Mouse (Mus musculus): ENCODE data around the gene Phf7. TPM values are rescaled to one million over a fixed set of nuclear protein-coding genes. Genes with fewer than 3 reads are reported as not detected.

The Phf7 gene
- polyA plus RNA-seq, 1 experiment = 4.5 TPM

DNA sequence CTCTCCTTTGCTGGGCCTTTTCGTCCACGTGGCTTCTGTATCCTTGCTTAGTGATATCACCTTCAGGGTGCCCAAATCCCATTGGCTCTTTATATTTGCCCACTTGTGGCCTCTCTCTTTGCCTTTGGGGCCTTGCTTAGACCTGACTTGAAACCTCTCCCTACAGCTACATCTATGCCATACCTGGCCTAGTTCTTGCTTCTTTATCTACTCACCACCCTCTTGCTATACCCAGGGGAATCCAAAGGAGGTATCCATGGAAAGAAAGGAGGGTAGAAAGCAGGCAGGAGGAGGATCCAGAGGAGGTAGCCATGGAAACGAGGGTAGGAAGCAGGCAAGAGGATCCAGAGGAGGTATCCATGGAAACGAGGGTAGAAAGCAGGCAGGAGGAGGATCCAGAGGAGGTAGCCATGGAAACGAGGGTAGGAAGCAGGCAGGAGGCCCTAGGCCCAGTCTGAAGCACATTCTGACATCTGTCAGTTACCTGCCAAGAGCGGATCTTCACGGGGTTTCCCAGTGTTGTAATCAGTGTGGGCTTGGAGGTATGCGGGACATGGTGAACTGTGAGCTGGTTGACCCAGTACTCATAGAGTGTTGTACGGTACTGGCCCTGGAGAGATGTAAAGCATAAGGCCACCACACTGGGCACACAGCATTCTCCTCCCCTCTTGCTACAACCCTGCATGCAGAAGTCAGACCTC, 17.3 kb upstream of the Phf7 start:
- no peak overlapping the region for H3ac ChIP-seq (ENCODE audit: control insufficient read depth, insufficient read length, low read depth)
- TF ChIP-seq MAX (IDR thresholded peaks at IDR 0.05) (no peak), MYOG (IDR thresholded peaks at IDR 0.05; ENCODE audit: control insufficient read depth, extremely low read depth, insufficient read length) (no peak), USF1 (IDR thresholded peaks at IDR 0.05; ENCODE audit: low read depth) (no peak), CEBPB (IDR thresholded peaks at IDR 0.05; ENCODE audit: low read depth) (no peak), MYOD1 (IDR thresholded peaks at IDR 0.05; ENCODE audit: control insufficient read depth, insufficient read length, low read depth) (no peak), FOSL1 (IDR thresholded peaks at IDR 0.05; ENCODE audit: insufficient read depth, low read length, poor library complexity, severe bottlenecking) (no peak), CTCF (IDR thresholded peaks at IDR 0.05; ENCODE audit: control insufficient read depth, insufficient read depth, insufficient read length) (no peak)
- H3K79me2 ChIP-seq (ENCODE audit: control insufficient read depth, insufficient read depth) = no peaks in the 10 kb centered on the region
- peaks cover 26% of the 10 kb centered on the region for H3K27me3 ChIP-seq (ENCODE audit: control insufficient read depth, insufficient read depth, insufficient read length)
- no peak overlapping the region for H3K4me3 ChIP-seq (ENCODE audit: insufficient read depth, poor library complexity, severe bottlenecking)
- H3K79me3 ChIP-seq (ENCODE audit: low read depth) = no peaks in the 10 kb centered on the region
- H3K36me3 ChIP-seq (ENCODE audit: control insufficient read depth, insufficient read depth) = no peaks in the 10 kb centered on the region

DNA sequence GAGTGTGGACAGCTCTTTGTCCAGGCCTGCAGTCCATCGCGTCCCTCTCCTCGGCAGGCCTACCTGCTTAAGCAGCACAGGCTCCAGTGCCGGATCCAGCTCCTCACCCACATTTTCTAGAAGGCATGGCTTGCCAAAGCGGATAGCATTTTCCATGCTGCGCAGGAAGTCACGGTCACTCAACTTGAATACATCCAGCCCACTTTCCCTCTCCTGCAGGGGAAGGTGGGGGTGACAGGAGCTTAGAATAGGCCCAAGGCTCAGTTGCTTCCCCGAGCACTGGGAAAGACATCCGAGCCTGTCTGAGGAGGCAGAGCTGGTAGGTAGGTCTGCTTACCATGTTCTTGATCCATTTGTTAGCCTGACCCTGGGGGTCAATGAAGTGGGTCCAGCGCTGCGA, 16.5 kb upstream of the Phf7 start:
- H3K4me3 ChIP-seq (ENCODE audit: insufficient read depth, poor library complexity, severe bottlenecking) = no peak overlapping the region
- no peaks in the 10 kb centered on the region for H3K36me3 ChIP-seq (ENCODE audit: control insufficient read depth, insufficient read depth)
- H3ac ChIP-seq (ENCODE audit: control insufficient read depth, insufficient read length, low read depth) = no peak overlapping the region
- no peak for TF ChIP-seq FOSL1 (IDR thresholded peaks at IDR 0.05; ENCODE audit: insufficient read depth, low read length, poor library complexity, severe bottlenecking)
- no peak for TF ChIP-seq MYOG (IDR thresholded peaks at IDR 0.05; ENCODE audit: control insufficient read depth, extremely low read depth, insufficient read length)
- TF ChIP-seq MAX (IDR thresholded peaks at IDR 0.05) = no peak
- TF ChIP-seq USF1 (IDR thresholded peaks at IDR 0.05; ENCODE audit: low read depth) = no peak
- no peak for TF ChIP-seq MYOD1 (IDR thresholded peaks at IDR 0.05; ENCODE audit: control insufficient read depth, insufficient read length, low read depth)
- TF ChIP-seq CTCF (IDR thresholded peaks at IDR 0.05; ENCODE audit: control insufficient read depth, insufficient read depth, insufficient read length) = no peak
- no peak for TF ChIP-seq CEBPB (IDR thresholded peaks at IDR 0.05; ENCODE audit: low read depth)
- no peaks in the 10 kb centered on the region for H3K79me2 ChIP-seq (ENCODE audit: control insufficient read depth, insufficient read depth)
- peaks cover 26% of the 10 kb centered on the region for H3K27me3 ChIP-seq (ENCODE audit: control insufficient read depth, insufficient read depth, insufficient read length)
- H3K79me3 ChIP-seq (ENCODE audit: low read depth) = no peaks in the 10 kb centered on the region

DNA sequence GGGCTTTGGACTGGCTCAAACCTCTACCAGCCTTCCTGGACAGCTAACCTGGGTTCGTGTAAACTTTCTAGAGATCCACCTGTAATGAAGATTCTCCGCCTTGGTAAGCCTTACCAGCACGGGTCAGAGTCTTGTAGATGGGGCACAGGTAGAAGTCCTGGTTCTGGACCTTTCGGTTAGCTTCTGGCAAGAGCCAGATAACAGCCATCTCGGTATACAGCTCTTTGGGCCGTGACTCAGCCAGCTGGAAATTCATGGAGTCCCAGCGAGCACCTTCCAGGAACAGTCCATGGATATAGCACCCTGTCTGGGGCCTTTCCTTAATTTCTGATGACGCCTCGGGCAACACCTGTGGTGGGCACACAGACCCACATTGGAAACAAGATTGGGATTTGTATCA, 9.8 kb upstream of the Phf7 start:
- peaks cover 62% of the 10 kb centered on the region for H3K36me3 ChIP-seq (ENCODE audit: control insufficient read depth, insufficient read depth)
- no peaks in the 10 kb centered on the region for H3K79me3 ChIP-seq (ENCODE audit: low read depth)
- H3ac ChIP-seq (ENCODE audit: control insufficient read depth, insufficient read length, low read depth) = no peak overlapping the region
- TF ChIP-seq USF1 (IDR thresholded peaks at IDR 0.05; ENCODE audit: low read depth) = no peak
- TF ChIP-seq MYOD1 (IDR thresholded peaks at IDR 0.05; ENCODE audit: control insufficient read depth, insufficient read length, low read depth) = no peak
- TF ChIP-seq MYOG (IDR thresholded peaks at IDR 0.05; ENCODE audit: control insufficient read depth, extremely low read depth, insufficient read length) = no peak
- TF ChIP-seq CEBPB (IDR thresholded peaks at IDR 0.05; ENCODE audit: low read depth) = no peak
- TF ChIP-seq FOSL1 (IDR thresholded peaks at IDR 0.05; ENCODE audit: insufficient read depth, low read length, poor library complexity, severe bottlenecking) = no peak
- TF ChIP-seq CTCF (IDR thresholded peaks at IDR 0.05; ENCODE audit: control insufficient read depth, insufficient read depth, insufficient read length) = no peak
- no peak for TF ChIP-seq MAX (IDR thresholded peaks at IDR 0.05)
- H3K79me2 ChIP-seq (ENCODE audit: control insufficient read depth, insufficient read depth) = no peaks in the 10 kb centered on the region
- H3K27me3 ChIP-seq (ENCODE audit: control insufficient read depth, insufficient read depth, insufficient read length) = no peaks in the 10 kb centered on the region
- no peak overlapping the region for H3K4me3 ChIP-seq (ENCODE audit: insufficient read depth, poor library complexity, severe bottlenecking)

DNA sequence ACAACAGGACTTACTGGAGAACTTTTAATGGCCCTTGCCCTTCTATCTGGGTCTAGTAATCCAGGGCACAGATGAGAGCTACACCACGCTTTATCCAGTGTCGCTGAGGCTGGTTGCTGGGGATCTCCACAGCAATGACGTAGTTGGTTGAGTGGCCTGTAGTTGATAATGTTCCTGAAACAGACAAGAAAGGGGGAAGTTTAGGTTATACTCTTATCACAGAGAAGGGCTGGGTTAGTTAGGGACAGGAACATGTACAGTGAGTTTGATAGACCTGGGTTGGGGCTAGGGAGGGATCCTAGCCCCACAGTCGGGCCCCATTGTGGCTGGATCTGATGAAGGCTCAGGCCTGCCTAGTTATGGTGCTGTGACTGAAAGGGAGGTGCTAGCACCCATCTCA, 9.3 kb upstream of the Phf7 start:
- Histone ChIP-seq H3K4me3 (ENCODE audit: insufficient read depth, poor library complexity, severe bottlenecking) (no peak overlapping the region), H3K36me3 (ENCODE audit: control insufficient read depth, insufficient read depth) (peaks cover 68% of the 10 kb centered on the region), H3ac (ENCODE audit: control insufficient read depth, insufficient read length, low read depth) (no peak overlapping the region), H3K79me3 (ENCODE audit: low read depth) (no peaks in the 10 kb centered on the region), H3K79me2 (ENCODE audit: control insufficient read depth, insufficient read depth) (no peaks in the 10 kb centered on the region), H3K27me3 (ENCODE audit: control insufficient read depth, insufficient read depth, insufficient read length) (no peaks in the 10 kb centered on the region)
- TF ChIP-seq MYOG (IDR thresholded peaks at IDR 0.05; ENCODE audit: control insufficient read depth, extremely low read depth, insufficient read length) (no peak), USF1 (IDR thresholded peaks at IDR 0.05; ENCODE audit: low read depth) (no peak), CEBPB (IDR thresholded peaks at IDR 0.05; ENCODE audit: low read depth) (no peak), MYOD1 (IDR thresholded peaks at IDR 0.05; ENCODE audit: control insufficient read depth, insufficient read length, low read depth) (no peak), CTCF (IDR thresholded peaks at IDR 0.05; ENCODE audit: control insufficient read depth, insufficient read depth, insufficient read length) (no peak), FOSL1 (IDR thresholded peaks at IDR 0.05; ENCODE audit: insufficient read depth, low read length, poor library complexity, severe bottlenecking) (no peak), MAX (IDR thresholded peaks at IDR 0.05) (no peak)

DNA sequence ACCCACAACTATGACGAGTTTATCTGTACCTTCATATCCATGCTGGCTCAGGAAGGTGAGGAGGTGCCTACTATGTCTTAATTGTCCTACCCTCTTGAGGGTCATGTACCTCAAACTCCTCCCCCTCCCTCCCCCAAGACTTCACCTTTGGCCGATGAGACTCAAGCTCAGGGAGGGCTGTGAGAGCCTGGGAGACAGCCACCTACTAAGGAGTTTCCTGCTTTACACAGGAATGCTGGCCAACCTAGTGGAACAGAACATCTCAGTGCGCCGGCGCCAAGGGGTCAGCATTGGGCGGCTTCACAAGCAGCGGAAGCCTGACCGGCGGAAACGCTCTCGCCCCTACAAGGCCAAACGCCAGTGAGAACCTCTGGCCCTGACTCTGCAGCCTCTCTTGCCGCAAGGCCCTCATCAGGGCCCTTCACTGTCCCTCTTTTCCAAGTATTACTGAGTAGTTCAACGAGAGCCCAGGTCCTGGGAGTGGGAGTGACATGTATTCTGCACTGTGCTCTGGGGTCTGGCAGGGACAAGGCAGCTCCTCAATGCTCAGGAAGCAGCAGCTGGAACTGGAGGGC, 7.4 kb upstream of the Phf7 start:
- H3K79me2 ChIP-seq (ENCODE audit: control insufficient read depth, insufficient read depth) = peaks cover 9% of the 10 kb centered on the region

More for the DNA sequence above, 7.4 kb upstream of the Phf7 start:
- no peak for TF ChIP-seq CTCF (IDR thresholded peaks at IDR 0.05; ENCODE audit: control insufficient read depth, insufficient read depth, insufficient read length)
- TF ChIP-seq CEBPB (IDR thresholded peaks at IDR 0.05; ENCODE audit: low read depth) = no peak
- TF ChIP-seq MYOG (IDR thresholded peaks at IDR 0.05; ENCODE audit: control insufficient read depth, extremely low read depth, insufficient read length) = no peak
- TF ChIP-seq MYOD1 (IDR thresholded peaks at IDR 0.05; ENCODE audit: control insufficient read depth, insufficient read length, low read depth) = no peak
- no peak for TF ChIP-seq FOSL1 (IDR thresholded peaks at IDR 0.05; ENCODE audit: insufficient read depth, low read length, poor library complexity, severe bottlenecking)
- no peak for TF ChIP-seq MAX (IDR thresholded peaks at IDR 0.05)
- no peak for TF ChIP-seq USF1 (IDR thresholded peaks at IDR 0.05; ENCODE audit: low read depth)
- no peak overlapping the region for H3ac ChIP-seq (ENCODE audit: control insufficient read depth, insufficient read length, low read depth)
- H3K79me3 ChIP-seq (ENCODE audit: low read depth) = peaks cover 5% of the 10 kb centered on the region
- peaks cover 86% of the 10 kb centered on the region for H3K36me3 ChIP-seq (ENCODE audit: control insufficient read depth, insufficient read depth)
- H3K4me3 ChIP-seq (ENCODE audit: insufficient read depth, poor library complexity, severe bottlenecking) = no peak overlapping the region
- H3K27me3 ChIP-seq (ENCODE audit: control insufficient read depth, insufficient read depth, insufficient read length) = no peaks in the 10 kb centered on the region
